Mouse (Mus musculus): ENCODE measurements around the gene Olfr1208. TPM values are rescaled to one million over a fixed set of nuclear protein-coding genes. Genes with fewer than 3 reads are reported as not detected.

Gene Olfr1208
- under 1 TPM in 1 of 2 experiments, not detected in 1; 0.21 TPM for polyA plus RNA-seq (2017; shearing (Covaris generic))

DNA sequence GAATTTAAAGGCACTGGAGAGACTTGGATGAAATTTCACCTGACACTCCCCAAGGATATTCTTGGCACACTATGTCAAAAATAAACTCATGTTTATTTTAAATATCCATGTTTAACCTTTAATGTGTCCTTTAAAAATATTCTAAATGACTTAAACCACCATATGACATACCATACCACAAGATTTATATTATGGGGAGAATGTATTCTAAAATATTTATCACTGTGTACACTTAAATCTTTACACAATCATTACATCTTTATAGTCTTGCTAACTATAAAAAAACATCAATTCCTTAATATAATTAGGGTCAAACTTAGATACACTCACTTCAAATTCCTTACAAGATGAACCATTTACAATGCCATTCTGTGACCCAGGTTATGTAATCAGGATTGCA lies at the start of gene Olfr1208:
Gene Olfr1208, minus strand, starts transcription at position 101 of the 400 bp plus-strand sequence.
- no peak for ATAC-seq

DNA sequence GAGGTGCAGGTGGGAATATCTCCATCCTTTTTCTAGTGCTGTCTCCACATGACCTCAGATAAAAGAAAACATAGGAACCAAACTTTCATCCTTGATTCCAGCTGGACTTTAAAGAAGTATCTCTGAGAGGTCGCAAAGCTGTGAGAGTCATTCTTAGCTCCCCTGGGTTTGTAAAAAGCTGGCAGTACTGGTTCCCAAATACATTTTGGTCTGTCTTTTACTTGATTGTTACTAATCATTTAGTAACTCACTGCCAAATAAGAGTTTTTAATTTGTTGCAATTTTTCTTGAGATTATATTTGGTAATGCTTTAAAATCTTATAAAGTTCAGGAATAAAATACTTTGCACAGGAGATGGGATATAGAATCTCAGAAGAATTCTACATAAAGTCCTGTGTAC lies 35.9 kb upstream of the Olfr1208 start, which contains the start of gene Olfr1211:
Gene Olfr1211, minus strand, starts transcription at position 101 of the 400 bp plus-strand sequence.
- ATAC-seq = no peak

DNA sequence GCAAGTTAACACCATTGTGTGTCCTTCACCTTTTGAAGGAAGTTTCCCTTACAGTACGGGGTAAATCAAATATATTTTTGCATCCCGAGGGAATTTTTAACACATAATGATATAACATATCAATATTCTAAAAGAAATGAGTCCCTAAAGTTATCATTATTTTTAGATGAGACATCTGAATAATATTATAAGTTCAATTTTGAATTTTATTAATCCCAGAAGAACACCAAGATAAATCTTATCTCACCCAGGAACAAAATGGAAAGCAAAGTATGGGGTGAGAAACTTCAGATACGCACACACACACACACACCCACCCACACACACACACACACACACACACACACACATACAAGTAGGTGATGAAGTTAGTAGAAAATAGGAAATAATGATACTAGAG lies 12.9 kb upstream of the Olfr1208 start, which contains the start of gene Olfr1209:
Gene Olfr1209, minus strand, starts transcription at position 101 of the 400 bp plus-strand sequence.
- ATAC-seq = no peak

DNA sequence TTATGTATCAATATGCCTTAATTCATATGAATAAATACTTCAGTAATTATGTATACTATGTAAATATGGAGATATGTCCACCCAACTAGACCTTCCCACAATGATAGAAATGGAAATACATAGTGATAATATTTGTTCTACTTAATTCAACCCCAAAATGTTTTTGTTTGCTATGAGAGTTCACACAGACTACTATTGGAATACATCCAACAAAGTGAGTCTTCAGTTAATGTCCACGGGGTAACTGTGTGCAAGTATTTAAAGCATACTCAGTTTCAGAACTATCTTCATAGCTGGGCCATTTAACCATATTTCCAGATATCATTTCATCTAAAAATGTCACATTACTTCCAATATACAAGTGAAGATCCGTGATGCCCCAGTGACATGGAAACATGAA lies 39.2 kb downstream of the Olfr1208 start, which contains the start of gene Olfr1206:
Gene Olfr1206, plus strand, starts transcription at position 301 of the 400 bp plus-strand sequence.
- no peak for ATAC-seq

DNA sequence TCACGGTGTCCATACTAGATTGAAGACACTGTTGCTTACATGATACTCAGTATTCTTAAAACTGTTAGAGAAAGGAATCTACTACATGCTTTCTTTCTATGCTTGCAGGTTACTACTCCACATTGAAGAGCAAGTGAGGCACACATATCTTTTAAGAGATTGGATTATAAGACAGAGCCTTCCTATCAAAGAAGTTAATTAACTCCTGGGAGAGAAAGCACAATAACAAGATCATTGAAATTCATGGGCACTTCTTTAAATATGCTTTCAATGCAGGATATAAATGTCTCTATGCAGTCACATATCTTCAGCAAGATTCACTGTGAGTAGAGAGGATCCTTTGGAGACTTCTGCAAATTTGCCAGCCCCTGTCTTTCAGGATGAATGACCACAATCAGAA lies 53.1 kb downstream of the Olfr1208 start, which contains the start of gene Olfr1204:
Gene Olfr1204, plus strand, starts transcription at position 301 of the 400 bp plus-strand sequence.
- no peak for ATAC-seq

Other genes with a start within 250 kb of the Olfr1208 start
- gene Olfr1193, start 226.7 kb downstream of the Olfr1208 start, polyA plus RNA-seq (2017; shearing (Covaris generic)) = not detected
- gene Olfr1195, start 213.1 kb downstream of the Olfr1208 start, polyA plus RNA-seq (2017; shearing (Covaris generic)) = under 1 TPM in 1 of 2 experiments, not detected in 1; 0.17 TPM
- not detected for gene Olfr1196, start 197.7 kb downstream of the Olfr1208 start, polyA plus RNA-seq (2017; shearing (Covaris generic))
- gene Olfr1197, start 169.9 kb downstream of the Olfr1208 start, polyA plus RNA-seq (2017; shearing (Covaris generic)) = not detected
- gene Olfr1198, start 150.9 kb downstream of the Olfr1208 start, polyA plus RNA-seq (2017; shearing (Covaris generic)) = not detected
- gene Olfr1199, start 141.8 kb downstream of the Olfr1208 start, polyA plus RNA-seq (2017; shearing (Covaris generic)) = not detected
- gene Olfr1200, start 131.8 kb downstream of the Olfr1208 start, polyA plus RNA-seq (2017; shearing (Covaris generic)) = not detected
- gene Olfr1201, start 109.3 kb downstream of the Olfr1208 start, polyA plus RNA-seq (2017; shearing (Covaris generic)) = not detected
- not detected for gene Olfr1202, start 87.8 kb downstream of the Olfr1208 start, polyA plus RNA-seq (2017; shearing (Covaris generic))
- under 1 TPM in 1 of 2 experiments, not detected in 1; 0.07 TPM for gene Olfr1205, start 72.6 kb downstream of the Olfr1208 start, polyA plus RNA-seq (2017; shearing (Covaris generic))
- gene Olfr1204, start 53.0 kb downstream of the Olfr1208 start, polyA plus RNA-seq (2017; shearing (Covaris generic)) = not detected
- gene Olfr1206, start 39.1 kb downstream of the Olfr1208 start, polyA plus RNA-seq (2017; shearing (Covaris generic)) = under 1 TPM in 1 of 2 experiments, not detected in 1; 0.29 TPM
- not detected for gene Olfr1209, start 12.8 kb upstream of the Olfr1208 start, polyA plus RNA-seq (2017; shearing (Covaris generic))
- not detected for gene Olfr1211, start 35.8 kb upstream of the Olfr1208 start, polyA plus RNA-seq (2017; shearing (Covaris generic))
- gene Olfr1212, start 51.7 kb upstream of the Olfr1208 start, polyA plus RNA-seq (2017; shearing (Covaris generic)) = not detected
- gene Gm13762, start 78.0 kb upstream of the Olfr1208 start, polyA plus RNA-seq (2017; shearing (Covaris generic)) = not detected
- gene Olfr1214, start 90.3 kb upstream of the Olfr1208 start, polyA plus RNA-seq (2017; shearing (Covaris generic)) = not detected
- gene Olfr1215, start 104.7 kb upstream of the Olfr1208 start, polyA plus RNA-seq (2017; shearing (Covaris generic)) = not detected
- gene Olfr1216, start 116.0 kb upstream of the Olfr1208 start, polyA plus RNA-seq (2017; shearing (Covaris generic)) = not detected
- not detected for gene Olfr1217, start 129.8 kb upstream of the Olfr1208 start, polyA plus RNA-seq (2017; shearing (Covaris generic))
- not detected for gene Olfr1218, start 158.9 kb upstream of the Olfr1208 start, polyA plus RNA-seq (2017; shearing (Covaris generic))
- gene Olfr1219, start 181.2 kb upstream of the Olfr1208 start, polyA plus RNA-seq (2017; shearing (Covaris generic)) = not detected
- under 1 TPM in 1 of 2 experiments, not detected in 1; 0.08 TPM for gene Olfr1220, start 204.5 kb upstream of the Olfr1208 start, polyA plus RNA-seq (2017; shearing (Covaris generic))
- not detected for gene Olfr1221, start 215.0 kb upstream of the Olfr1208 start, polyA plus RNA-seq (2017; shearing (Covaris generic))
- gene Olfr1222, start 230.7 kb upstream of the Olfr1208 start, polyA plus RNA-seq (2017; shearing (Covaris generic)) = not detected
- not detected for gene Olfr1223, start 249.2 kb upstream of the Olfr1208 start, polyA plus RNA-seq (2017; shearing (Covaris generic))